Mouse (Mus musculus) C2C12 (cell line): ENCODE results near the gene Enpp1. TPM values are rescaled to one million over a fixed set of nuclear protein-coding genes. Genes with fewer than 3 reads are reported as not detected.

ENCODE experiments used
- H3K27me3 ChIP-seq: one replicate; pipeline ENCODE4 v1.6.1; 2011; ENCODE audit not compliant: control insufficient read depth, insufficient read depth, insufficient read length
- H3K36me3 ChIP-seq: one replicate; pipeline ENCODE4 v1.6.1; 2011; ENCODE audit not compliant: control insufficient read depth, insufficient read depth
- H3K4me3 ChIP-seq: one replicate; pipeline ENCODE4 v1.5.1; 2011; ENCODE audit warnings: mild to moderate bottlenecking, control low read depth; ENCODE audit not compliant: poor library complexity, insufficient read depth, severe bottlenecking
- H3K79me2 ChIP-seq: one replicate; pipeline ENCODE4 v1.6.1; 2011; ENCODE audit not compliant: control insufficient read depth, insufficient read depth
- H3K79me3 ChIP-seq: one replicate; pipeline ENCODE4 v1.6.1; 2011; ENCODE audit warnings: low read depth, control low read depth
- H3ac ChIP-seq: one replicate; pipeline ENCODE3; 2011; ENCODE audit warnings: low read depth; ENCODE audit not compliant: control insufficient read depth, insufficient read length
- CEBPB ChIP-seq: IDR thresholded peaks from one replicate; pipeline ENCODE4 v1.6.1; 2011; ENCODE audit warnings: low read depth, mild to moderate bottlenecking, control low read depth, moderate library complexity
- CTCF ChIP-seq: IDR thresholded peaks from one replicate; pipeline ENCODE4 v1.5.1; 2011; ENCODE audit not compliant: control insufficient read depth, insufficient read depth, insufficient read length
- FOSL1 ChIP-seq: IDR thresholded peaks from one replicate; pipeline ENCODE4 v1.8.0; 2011; ENCODE audit warnings: mild to moderate bottlenecking, low read length; ENCODE audit not compliant: poor library complexity, insufficient read depth, severe bottlenecking
- MAX ChIP-seq: IDR thresholded peaks from one replicate; pipeline ENCODE4 v1.6.1; 2011; ENCODE audit warnings: mild to moderate bottlenecking, control low read depth
- MYOD1 ChIP-seq: IDR thresholded peaks from one replicate; pipeline ENCODE4 v1.6.1; 2011; ENCODE audit warnings: low read depth; ENCODE audit not compliant: control insufficient read depth, insufficient read length
- MYOG ChIP-seq: IDR thresholded peaks from one replicate; pipeline ENCODE4 v1.6.1; 2011; ENCODE audit not compliant: control insufficient read depth, insufficient read length; ENCODE audit errors: extremely low read depth
- USF1 ChIP-seq: IDR thresholded peaks from one replicate; pipeline ENCODE4 v1.6.1; 2011; ENCODE audit warnings: low read depth, mild to moderate bottlenecking, control low read depth, moderate library complexity
- polyA plus RNA-seq: library from polyadenylated mRNA; unstranded; fragments of >200 nt; fragmentation: generic; extraction: Trizol; gene quantifications from one replicate; pipeline ENCODE4 v1.2.1, GENCODE M21; 2012; ENCODE audit warnings: missing spikeins

Enpp1 gene
- polyA plus RNA-seq, 1 experiment: 1.3 TPM

- H3K4me3 ChIP-seq: no peak overlapping the region
- no peaks in the 10 kb centered on the region for H3K79me2 ChIP-seq
- H3ac ChIP-seq: no peak overlapping the region
- H3K27me3 ChIP-seq: no peaks in the 10 kb centered on the region
- TF ChIP-seq FOSL1 (no peak), USF1 (no peak), MAX (no peak), MYOD1 (no peak), CEBPB (no peak), CTCF (no peak), MYOG (no peak)
- H3K79me3 ChIP-seq: no peaks in the 10 kb centered on the region
- H3K36me3 ChIP-seq: no peaks in the 10 kb centered on the region
Observed at GRCm38 (mm10) chr10:24707745-24708144, 4.2 kb downstream of the Enpp1 start.

- Histone ChIP-seq H3K4me3 (no peak overlapping the region), H3K79me2 (no peaks in the 10 kb centered on the region), H3K36me3 (no peaks in the 10 kb centered on the region), H3K27me3 (no peaks in the 10 kb centered on the region), H3K79me3 (no peaks in the 10 kb centered on the region), H3ac (no peak overlapping the region)
- TF ChIP-seq FOSL1 (no peak), CEBPB (no peak), USF1 (no peak), MAX (no peak), CTCF (no peak), MYOD1 (no peak), MYOG (no peak)
Observed at GRCm38 (mm10) chr10:24706431-24707140, 5.4 kb downstream of the Enpp1 start.

- H3ac ChIP-seq: no peak overlapping the region
- H3K36me3 ChIP-seq: no peaks in the 10 kb centered on the region
- no peak overlapping the region for H3K4me3 ChIP-seq
- no peaks in the 10 kb centered on the region for H3K27me3 ChIP-seq
- TF ChIP-seq CEBPB (no peak), FOSL1 (no peak), MAX (no peak), MYOG (no peak), MYOD1 (no peak), USF1 (no peak), CTCF (no peak)
- H3K79me3 ChIP-seq: no peaks in the 10 kb centered on the region
- no peaks in the 10 kb centered on the region for H3K79me2 ChIP-seq
Observed at GRCm38 (mm10) chr10:24702698-24703097, 9.3 kb downstream of the Enpp1 start.

GRCm38 (mm10) chr10:24698131-24698775, 13.7 kb downstream of the Enpp1 start:
- H3K4me3 ChIP-seq: no peak overlapping the region
- no peaks in the 10 kb centered on the region for H3K79me3 ChIP-seq
- no peaks in the 10 kb centered on the region for H3K79me2 ChIP-seq
- H3K36me3 ChIP-seq: no peaks in the 10 kb centered on the region
- no peaks in the 10 kb centered on the region for H3K27me3 ChIP-seq
- no peak overlapping the region for H3ac ChIP-seq
- no peak for TF ChIP-seq MAX
- TF ChIP-seq USF1: no peak
- no peak for TF ChIP-seq FOSL1
- TF ChIP-seq MYOG: no peak
- TF ChIP-seq MYOD1: no peak
- no peak for TF ChIP-seq CTCF
- no peak for TF ChIP-seq CEBPB

- no peaks in the 10 kb centered on the region for H3K79me2 ChIP-seq
- H3K27me3 ChIP-seq: no peaks in the 10 kb centered on the region
- no peak overlapping the region for H3ac ChIP-seq
- no peaks in the 10 kb centered on the region for H3K36me3 ChIP-seq
- no peak overlapping the region for H3K4me3 ChIP-seq
- H3K79me3 ChIP-seq: no peaks in the 10 kb centered on the region
- TF ChIP-seq CEBPB (no peak), MYOG (no peak), FOSL1 (no peak), CTCF (no peak), MAX (no peak), USF1 (no peak), MYOD1 (no peak)
Observed at GRCm38 (mm10) chr10:24696761-24697160, 15.2 kb downstream of the Enpp1 start.
